Mouse (Mus musculus) frontal cortex, postnatal 14 days (tissue): ENCODE data around the gene Mrps18b.
"Not testable (repeated sequence)": the region's sequence is repeated elsewhere in the genome, so short reads cannot be mapped to it uniquely, and the experiment has no call there.

Experiments used
- DNase-seq, 2 experiments: peaks; one replicate each; pipeline ENCODE4 v3.0.0; 2022; ENCODE audit warnings: low spot score in 2 of 2

Mrps18b gene

GRCm38 (mm10) chr17:35916297-35917142 lies at the start of gene Mrps18b, which contains the start of gene Ppp1r10:
TSS of gene Mrps18b (minus strand) at chr17:35916389.
TSS of gene Ppp1r10 (plus strand) at chr17:35916434.
- peak; percentile 99 for DNase-seq

- no peak for DNase-seq
These were observed 47.1 kb upstream of the Mrps18b start for GRCm38 (mm10) chr17:35963279-35963678.

- no peak for DNase-seq
These were observed 42.5 kb upstream of the Mrps18b start for GRCm38 (mm10) chr17:35958533-35959223.

GRCm38 (mm10) chr17:35954665-35955064 lies 38.5 kb upstream of the Mrps18b start:
- no peak for DNase-seq

GRCm38 (mm10) chr17:35952559-35952958 lies 36.4 kb upstream of the Mrps18b start:
- DNase-seq: not testable (repeated sequence)

- not testable (repeated sequence) for DNase-seq
These were observed 34.8 kb upstream of the Mrps18b start for GRCm38 (mm10) chr17:35950946-35951345.

- no peak for DNase-seq
These were observed 23.8 kb upstream of the Mrps18b start for GRCm38 (mm10) chr17:35939941-35940340.

- no peak for DNase-seq
These were observed 22.9 kb upstream of the Mrps18b start for GRCm38 (mm10) chr17:35939108-35939507.

- no peak for DNase-seq
These were observed 21.6 kb upstream of the Mrps18b start for GRCm38 (mm10) chr17:35937700-35938348.

GRCm38 (mm10) chr17:35935763-35936162 lies 19.6 kb upstream of the Mrps18b start:
- not testable (repeated sequence) for DNase-seq

GRCm38 (mm10) chr17:35932608-35933007 lies 16.4 kb upstream of the Mrps18b start:
- DNase-seq: no peak

- no peak for DNase-seq
These were observed 14.4 kb upstream of the Mrps18b start for GRCm38 (mm10) chr17:35930627-35931026.

GRCm38 (mm10) chr17:35929534-35929933 lies 13.3 kb upstream of the Mrps18b start:
- DNase-seq: no peak

GRCm38 (mm10) chr17:35927471-35927870 lies 11.3 kb upstream of the Mrps18b start:
- no peak for DNase-seq

- DNase-seq: no peak
These were observed 7.1 kb upstream of the Mrps18b start for GRCm38 (mm10) chr17:35923281-35923680.

- DNase-seq: no peak
These were observed 6.4 kb upstream of the Mrps18b start for GRCm38 (mm10) chr17:35922566-35922965.

GRCm38 (mm10) chr17:35921710-35922109 lies 5.5 kb upstream of the Mrps18b start:
- no peak for DNase-seq

- DNase-seq: no peak
These were observed 4.8 kb upstream of the Mrps18b start for GRCm38 (mm10) chr17:35920862-35921562.

GRCm38 (mm10) chr17:35920384-35920783 lies 4.2 kb upstream of the Mrps18b start:
- no peak for DNase-seq

GRCm38 (mm10) chr17:35919864-35920301 lies 3.7 kb upstream of the Mrps18b start:
- DNase-seq: no peak

GRCm38 (mm10) chr17:35919060-35919715 lies 3.0 kb upstream of the Mrps18b start:
- DNase-seq: peak; percentile 92
